Mouse (Mus musculus) small intestine, adult 2 months (tissue): ENCODE data around the gene Hcfc2. TPM values are rescaled to one million over a fixed set of nuclear protein-coding genes. Genes with fewer than 3 reads are reported as not detected.

Experiments used
- H3K27ac ChIP-seq: fragments of 200-500 bp; 2 replicates; pipeline ENCODE4 v1.5.1; 2012; ENCODE audit warnings: low read depth, low read length, control low read depth, inconsistent platforms; ENCODE audit not compliant: insufficient read depth
- H3K27me3 ChIP-seq: fragments of 200-500 bp; 2 replicates; pipeline ENCODE4 v1.6.1; 2012; ENCODE audit warnings: mild to moderate bottlenecking, moderate library complexity, low read length, inconsistent platforms; ENCODE audit not compliant: control insufficient read depth, insufficient read depth
- H3K36me3 ChIP-seq: fragments of 200-500 bp; 2 replicates; pipeline ENCODE4 v1.6.1; 2012; ENCODE audit warnings: mild to moderate bottlenecking, low read length, control low read depth, inconsistent platforms; ENCODE audit not compliant: control insufficient read depth, insufficient read depth
- H3K4me1 ChIP-seq: fragments of 200-500 bp; 2 replicates; pipeline ENCODE4 v1.6.1; 2012; ENCODE audit warnings: low read length, inconsistent platforms, mixed read lengths; ENCODE audit not compliant: control insufficient read depth, insufficient read depth, insufficient read length
- H3K4me3 ChIP-seq: fragments of 200-500 bp; 2 replicates; pipeline ENCODE4 v1.5.1; 2012; ENCODE audit warnings: low read depth, mild to moderate bottlenecking, control low read depth, inconsistent platforms, low read length, moderate library complexity
- CTCF ChIP-seq: fragments of 200-500 bp; IDR thresholded peaks from 2 replicates; pipeline ENCODE4 v1.5.1; 2012; ENCODE audit warnings: low read depth, mild to moderate bottlenecking, control low read depth, inconsistent platforms, low read length, moderate library complexity, mixed read lengths; ENCODE audit not compliant: insufficient replicate concordance, insufficient read length; ENCODE audit errors: extremely low read depth
- POLR2A ChIP-seq: fragments of 200-500 bp; IDR thresholded peaks from 2 replicates; pipeline ENCODE4 v1.6.1; 2012; ENCODE audit warnings: low read depth, mild to moderate bottlenecking, control low read depth, inconsistent platforms, low read length, moderate library complexity
- WGBS: fragments of 180-500 bp; shearing (Covaris S2); methylation state at CpG from one replicate; pipeline ENCODE4 v1.1.7; 2018; 5-methylcytosine and 5-hydroxymethylcytosine counted together
- polyA plus RNA-seq: library from polyadenylated mRNA; depleted of rRNA; stranded (reverse); fragments of >200 nt; gene quantifications from 2 replicates; pipeline ENCODE4 v1.2.3, GENCODE M21; 2012

Hcfc2 gene
- polyA plus RNA-seq, 1 experiment: 5.0 TPM

- H3K27ac ChIP-seq: peak overlapping the region; percentile 22; the same call in 1 of the 2 replicates
- no peak overlapping the region for H3K4me3 ChIP-seq
- TF ChIP-seq CTCF: no peak
- TF ChIP-seq POLR2A: no peak
These were observed 6.2 kb upstream of the Hcfc2 start for GRCm38 (mm10) chr10:82689681-82690211.

GRCm38 (mm10) chr10:82690494-82690893 lies 5.5 kb upstream of the Hcfc2 start, which contains the start of gene Glt8d2:
Glt8d2 (minus strand) TSS chr10:82690650.
- TF ChIP-seq CTCF (no peak), POLR2A (no peak)
- no peaks in the 10 kb centered on the region; the same call in 1 of the 2 replicates for H3K27me3 ChIP-seq
- WGBS: 7% methylated on average over 14 of the region's 14 CpGs
- peak within 1 kb of the TSS; percentile 22; the same call in 1 of the 2 replicates for H3K27ac ChIP-seq
- peak within 1 kb of the TSS; percentile 7; the same call in 1 of the 2 replicates for H3K4me3 ChIP-seq
- H3K36me3 ChIP-seq: no peaks in the 10 kb centered on the region
- peaks cover 6% of the 10 kb centered on the region; the same call in 1 of the 2 replicates for H3K4me1 ChIP-seq

More at GRCm38 (mm10) chr10:82689681-82690211, 6.2 kb upstream of the Hcfc2 start:
- H3K36me3 ChIP-seq: no peaks in the 10 kb centered on the region
- 62% methylated on average over 7 of the region's 7 CpGs for WGBS
- H3K27me3 ChIP-seq: no peaks in the 10 kb centered on the region; the same call in 1 of the 2 replicates
- peaks cover 6% of the 10 kb centered on the region; the same call in 1 of the 2 replicates for H3K4me1 ChIP-seq

GRCm38 (mm10) chr10:82696453-82697079 lies 606 bp downstream of the Hcfc2 start:
- TF ChIP-seq POLR2A: no peak
- TF ChIP-seq CTCF: no peak
- Histone ChIP-seq H3K36me3 (no peaks in the 10 kb centered on the region; the same call in 1 of the 2 replicates), H3K27ac (0 out of 2 replicates have a peak overlapping the region, but pooled peaks have one; percentile 5), H3K4me3 (no peak overlapping the region), H3K4me1 (peaks cover 13% of the 10 kb centered on the region), H3K27me3 (no peaks in the 10 kb centered on the region)
- 60% methylated on average over 4 of the region's 4 CpGs for WGBS

- peaks cover 6% of the 10 kb centered on the region for H3K36me3 ChIP-seq
- 46% methylated on average over 3 of the region's 3 CpGs for WGBS
These were observed 1.4 kb downstream of the Hcfc2 start for GRCm38 (mm10) chr10:82697305-82697898.

GRCm38 (mm10) chr10:82698712-82699261 lies 2.8 kb downstream of the Hcfc2 start:
- H3K4me1 ChIP-seq: peaks cover 13% of the 10 kb centered on the region
- H3K36me3 ChIP-seq: peaks cover 7% of the 10 kb centered on the region
- H3K27me3 ChIP-seq: no peaks in the 10 kb centered on the region
- TF ChIP-seq POLR2A (peak; percentile 64), CTCF (no peak)
- peak overlapping the region; percentile 99 for H3K4me3 ChIP-seq
- H3K27ac ChIP-seq: peak overlapping the region; percentile 57
- WGBS: under 1% methylated on average over 42 of the region's 42 CpGs

More at GRCm38 (mm10) chr10:82697305-82697898, 1.4 kb downstream of the Hcfc2 start:
- peak overlapping the region; percentile 17 for H3K27ac ChIP-seq
- no peak for TF ChIP-seq CTCF
- TF ChIP-seq POLR2A: no peak
- peaks cover 13% of the 10 kb centered on the region for H3K4me1 ChIP-seq
- H3K4me3 ChIP-seq: no peak overlapping the region
- no peaks in the 10 kb centered on the region for H3K27me3 ChIP-seq

- H3K36me3 ChIP-seq: peaks cover 11% of the 10 kb centered on the region
- H3K27ac ChIP-seq: peak overlapping the region; percentile 46
- peaks cover 13% of the 10 kb centered on the region for H3K4me1 ChIP-seq
- no peaks in the 10 kb centered on the region for H3K27me3 ChIP-seq
- TF ChIP-seq POLR2A (no peak; the same call in 1 of the 2 replicates), CTCF (no peak)
- H3K4me3 ChIP-seq: peak overlapping the region; percentile 99
- under 1% methylated on average over 52 of the region's 59 CpGs for WGBS
These were observed 3.5 kb downstream of the Hcfc2 start for GRCm38 (mm10) chr10:82699296-82699941.
